Mouse (Mus musculus) hindbrain, embryonic 13.5 days (tissue): ENCODE results near the gene Sdf2. TPM values are rescaled to one million over a fixed set of nuclear protein-coding genes. Genes with fewer than 3 reads are reported as not detected.
"Not testable (repeated sequence)": the region's sequence is repeated elsewhere in the genome, so short reads cannot be mapped to it uniquely, and the experiment has no call there.

ENCODE experiments used
- ATAC-seq: fragments of 200-750 bp; cut with Nextera tagmentation; 2 replicates; pipeline ENCODE4 v1.8.0; 2017; ENCODE audit warnings: moderate TSS enrichment; ENCODE audit not compliant: low FRiP score
- H3K27ac ChIP-seq: fragments of 300-500 bp; sonication (generic); 2 replicates; pipeline ENCODE4 v1.5.1; 2015; ENCODE audit warnings: inconsistent platforms, mild to moderate bottlenecking, moderate library complexity
- H3K27me3 ChIP-seq: fragments of 300-500 bp; sonication (generic); 2 replicates; pipeline ENCODE4 v1.6.1; 2015; ENCODE audit warnings: mild to moderate bottlenecking, inconsistent platforms
- H3K36me3 ChIP-seq: fragments of 300-500 bp; sonication (generic); 2 replicates; pipeline ENCODE4 v1.6.1; 2015; ENCODE audit warnings: mild to moderate bottlenecking, inconsistent platforms
- H3K4me1 ChIP-seq: fragments of 300-500 bp; sonication (generic); replicated peaks from 2 replicates; pipeline ENCODE4 v1.6.1; 2015; ENCODE audit warnings: inconsistent platforms
- H3K4me2 ChIP-seq: fragments of 300-500 bp; sonication (generic); 2 replicates; pipeline ENCODE4 v1.6.1; 2015; ENCODE audit warnings: inconsistent platforms, mild to moderate bottlenecking, moderate library complexity
- H3K4me3 ChIP-seq: fragments of 300-500 bp; sonication (generic); 2 replicates; pipeline ENCODE4 v1.5.1; 2015; ENCODE audit warnings: mild to moderate bottlenecking, inconsistent platforms
- H3K9ac ChIP-seq: fragments of 300-500 bp; sonication (generic); 2 replicates; pipeline ENCODE4 v1.6.1; 2015; ENCODE audit warnings: mild to moderate bottlenecking, inconsistent platforms
- H3K9me3 ChIP-seq: fragments of 300-500 bp; sonication (generic); 2 replicates; pipeline ENCODE4 v1.6.1; 2016; ENCODE audit warnings: inconsistent platforms
- WGBS: fragments of 180-500 bp; shearing (Covaris S2); methylation state at CpG from one replicate; pipeline ENCODE4 v1.1.7; 2015; 5-methylcytosine and 5-hydroxymethylcytosine counted together
- polyA plus RNA-seq: library from polyadenylated mRNA; unstranded; fragments of >200 nt; fragmentation: Nextera tagmentation; extraction: Ambion mirVana; gene quantifications from 2 replicates; pipeline ENCODE4 v1.2.1, GENCODE M21; 2015

The Sdf2 gene
- polyA plus RNA-seq, 1 experiment from 2014 or later: 87.1 TPM

- no peak overlapping the region for H3K4me2 ChIP-seq
- no peak for ATAC-seq
- H3K27ac ChIP-seq: no peak overlapping the region
- H3K36me3 ChIP-seq: peaks cover 96% of the 10 kb centered on the region
- H3K4me3 ChIP-seq: no peak overlapping the region
- no peak overlapping the region for H3K9ac ChIP-seq
- peaks cover 4% of the 10 kb centered on the region for H3K4me1 ChIP-seq
- WGBS: 100% methylated on average over 1 of the region's 1 CpGs
- H3K27me3 ChIP-seq: no peaks in the 10 kb centered on the region
- no peaks in the 10 kb centered on the region for H3K9me3 ChIP-seq
These were observed 30.1 kb downstream of the Sdf2 start for GRCm38 (mm10) chr11:78275596-78275995.

GRCm38 (mm10) chr11:78276169-78276568 lies 30.6 kb downstream of the Sdf2 start:
- H3K4me2 ChIP-seq, H3K4me3 ChIP-seq, H3K27ac ChIP-seq, ATAC-seq, H3K9ac ChIP-seq, H3K27me3 ChIP-seq, H3K9me3 ChIP-seq, H3K4me1 ChIP-seq: not testable (repeated sequence)
- H3K36me3 ChIP-seq: peaks cover 98% of the 10 kb centered on the region
- WGBS: 92% methylated on average over 4 of the region's 4 CpGs

- WGBS: 91% methylated on average over 7 of the region's 7 CpGs
- ATAC-seq: no peak
These were observed 33.3 kb downstream of the Sdf2 start for GRCm38 (mm10) chr11:78278853-78279252.

GRCm38 (mm10) chr11:78279586-78279985 lies 34.0 kb downstream of the Sdf2 start:
- Histone ChIP-seq H3K4me3 (no peak overlapping the region), H3K27ac (no peak overlapping the region), H3K36me3 (peaks cover 98% of the 10 kb centered on the region), H3K4me1 (no peaks in the 10 kb centered on the region), H3K9me3 (no peaks in the 10 kb centered on the region), H3K27me3 (no peaks in the 10 kb centered on the region), H3K9ac (no peak overlapping the region), H3K4me2 (no peak overlapping the region)
- 89% methylated on average over 4 of the region's 4 CpGs for WGBS
- no peak for ATAC-seq

More at GRCm38 (mm10) chr11:78278853-78279252, 33.3 kb downstream of the Sdf2 start:
- Histone ChIP-seq H3K4me1 (no peaks in the 10 kb centered on the region), H3K9ac (no peak overlapping the region), H3K36me3 (peaks cover 98% of the 10 kb centered on the region), H3K4me2 (no peak overlapping the region), H3K4me3 (no peak overlapping the region), H3K9me3 (no peaks in the 10 kb centered on the region), H3K27me3 (no peaks in the 10 kb centered on the region), H3K27ac (no peak overlapping the region)

GRCm38 (mm10) chr11:78289146-78289763 lies 43.7 kb downstream of the Sdf2 start:
- H3K27me3 ChIP-seq: no peaks in the 10 kb centered on the region
- no peak overlapping the region for H3K4me3 ChIP-seq
- WGBS: 93% methylated on average over 7 of the region's 7 CpGs
- no peak overlapping the region for H3K27ac ChIP-seq
- no peak for ATAC-seq
- H3K4me2 ChIP-seq: no peak overlapping the region
- H3K9me3 ChIP-seq: no peaks in the 10 kb centered on the region
- no peaks in the 10 kb centered on the region for H3K4me1 ChIP-seq
- peaks cover 88% of the 10 kb centered on the region for H3K36me3 ChIP-seq
- H3K9ac ChIP-seq: no peak overlapping the region

GRCm38 (mm10) chr11:78290654-78291053 lies 45.1 kb downstream of the Sdf2 start, which contains the start of gene BC030499:
TSS of gene BC030499 (plus strand) at chr11:78290841.
- no peak within 1 kb of the TSS for H3K4me2 ChIP-seq
- peaks cover 81% of the 10 kb centered on the region for H3K36me3 ChIP-seq
- H3K9ac ChIP-seq: no peak within 1 kb of the TSS
- no peak within 1 kb of the TSS for H3K4me3 ChIP-seq
- no peaks in the 10 kb centered on the region for H3K4me1 ChIP-seq
- no peaks in the 10 kb centered on the region for H3K27me3 ChIP-seq
- ATAC-seq: no peak
- 93% methylated on average over 4 of the region's 4 CpGs for WGBS
- H3K27ac ChIP-seq: no peak within 1 kb of the TSS
- no peaks in the 10 kb centered on the region for H3K9me3 ChIP-seq

GRCm38 (mm10) chr11:78294585-78294984 lies 49.0 kb downstream of the Sdf2 start:
- Histone ChIP-seq H3K4me3 (no peak overlapping the region), H3K9ac (no peak overlapping the region), H3K36me3 (peaks cover 49% of the 10 kb centered on the region), H3K27ac (no peak overlapping the region), H3K4me2 (no peak overlapping the region), H3K27me3 (no peaks in the 10 kb centered on the region), H3K4me1 (no peaks in the 10 kb centered on the region), H3K9me3 (no peaks in the 10 kb centered on the region)
- ATAC-seq: no peak
- 97% methylated on average over 6 of the region's 6 CpGs for WGBS

- WGBS: 67% methylated on average over 7 of the region's 7 CpGs
- peak; percentile 36 for ATAC-seq
- peak overlapping the region; percentile 99 for H3K4me2 ChIP-seq
- H3K36me3 ChIP-seq: 0 out of 2 replicates have a peak, but pooled peaks cover 12% of the 10 kb centered on the region
- H3K4me1 ChIP-seq: peaks cover 10% of the 10 kb centered on the region
- peak overlapping the region; percentile 64 for H3K9ac ChIP-seq
- peak overlapping the region; percentile 58 for H3K27ac ChIP-seq
- no peaks in the 10 kb centered on the region for H3K9me3 ChIP-seq
- peak overlapping the region; percentile 60 for H3K4me3 ChIP-seq
- H3K27me3 ChIP-seq: no peaks in the 10 kb centered on the region
These were observed 55.4 kb downstream of the Sdf2 start for GRCm38 (mm10) chr11:78300917-78301316.

GRCm38 (mm10) chr11:78301357-78302084 lies 56.0 kb downstream of the Sdf2 start, which contains the start of gene Spag5:
TSS of gene Spag5 (plus strand) at chr11:78301529.
- no peaks in the 10 kb centered on the region for H3K27me3 ChIP-seq
- H3K4me2 ChIP-seq: peak within 1 kb of the TSS; percentile 99
- H3K9ac ChIP-seq: peak within 1 kb of the TSS; percentile 64
- H3K4me3 ChIP-seq: peak within 1 kb of the TSS; percentile 60
- H3K4me1 ChIP-seq: peaks cover 10% of the 10 kb centered on the region
- ATAC-seq: peak; percentile 99
- H3K9me3 ChIP-seq: no peaks in the 10 kb centered on the region
- H3K36me3 ChIP-seq: 0 out of 2 replicates have a peak, but pooled peaks cover 8% of the 10 kb centered on the region
- WGBS: under 1% methylated on average over 49 of the region's 49 CpGs
- H3K27ac ChIP-seq: peak within 1 kb of the TSS; percentile 58

Other genes starting within 250 kb of the Sdf2 start
- gene Dhrs13, start 213.5 kb upstream of the Sdf2 start, polyA plus RNA-seq: 37.1 and 39.3 TPM in 2 replicates
- 80.5 and 86.4 TPM in 2 replicates for gene Flot2, start 207.8 kb upstream of the Sdf2 start, polyA plus RNA-seq
- 31.5 and 32.0 TPM in 2 replicates for gene Eral1, start 165.4 kb upstream of the Sdf2 start, polyA plus RNA-seq
- gene Fam222b, start 151.1 kb upstream of the Sdf2 start, polyA plus RNA-seq: 28.2 and 31.4 TPM in 2 replicates
- gene Traf4, start 80.2 kb upstream of the Sdf2 start, polyA plus RNA-seq: 125 and 127 TPM in 2 replicates
- 6.6 and 6.7 TPM in 2 replicates for gene Nek8, start 69.1 kb upstream of the Sdf2 start, polyA plus RNA-seq
- gene Tlcd1, start 69.0 kb upstream of the Sdf2 start, polyA plus RNA-seq: 7.0 and 8.3 TPM in 2 replicates
- 913 and 965 TPM in 2 replicates for gene Rpl23a, start 62.2 kb upstream of the Sdf2 start, polyA plus RNA-seq
- gene Rab34, start 57.3 kb upstream of the Sdf2 start, polyA plus RNA-seq: 53.2 TPM in 2 replicates
- 2.5 and 3.3 TPM in 2 replicates for gene Proca1, start 52.4 kb upstream of the Sdf2 start, polyA plus RNA-seq
- gene Supt6, start 241 bp downstream of the Sdf2 start, polyA plus RNA-seq: 29.9 and 30.1 TPM in 2 replicates
- gene 2610507B11Rik, start 16.0 kb downstream of the Sdf2 start, polyA plus RNA-seq: 64.9 and 67.2 TPM in 2 replicates
- gene BC030499, start 45.1 kb downstream of the Sdf2 start, polyA plus RNA-seq: 0.19 and 0.49 TPM in 2 replicates
- gene Spag5, start 55.8 kb downstream of the Sdf2 start, polyA plus RNA-seq: 9.9 and 10.2 TPM in 2 replicates
- gene Aldoc, start 77.2 kb downstream of the Sdf2 start, polyA plus RNA-seq: 144 and 175 TPM in 2 replicates
- 75.0 and 78.2 TPM in 2 replicates for gene Pigs, start 82.7 kb downstream of the Sdf2 start, polyA plus RNA-seq
- 75.1 and 76.7 TPM in 2 replicates for gene Unc119, start 97.7 kb downstream of the Sdf2 start, polyA plus RNA-seq
- gene Foxn1, start 140.8 kb downstream of the Sdf2 start, polyA plus RNA-seq: not detected in 2 replicates
- gene Slc13a2, start 176.5 kb downstream of the Sdf2 start, polyA plus RNA-seq: not detected in 2 replicates
- gene Slc46a1, start 220.0 kb downstream of the Sdf2 start, polyA plus RNA-seq: 22.2 and 22.9 TPM in 2 replicates